Mouse (Mus musculus) liver, adult 2 months (tissue): ENCODE measurements around the gene Morn4. TPM values are rescaled to one million over a fixed set of nuclear protein-coding genes. Genes with fewer than 3 reads are reported as not detected.

Experiments used
- DNase-seq: peaks from one replicate; pipeline ENCODE4 v3.0.0-alpha.2; 2011; ENCODE audit warnings: low read depth, low spot score; ENCODE audit errors: extremely low read depth
- H3K27ac ChIP-seq: fragments of 200-500 bp; replicated peaks from 2 replicates; pipeline ENCODE4 v1.5.1; 2012; ENCODE audit warnings: low read depth, mild to moderate bottlenecking, control low read depth, inconsistent platforms, low read length; ENCODE audit not compliant: insufficient read depth
- H3K27me3 ChIP-seq: fragments of 200-500 bp; 2 replicates; pipeline ENCODE4 v1.6.1; 2012; ENCODE audit warnings: mild to moderate bottlenecking, moderate library complexity, low read length, inconsistent platforms; ENCODE audit not compliant: control insufficient read depth, insufficient read depth
- H3K36me3 ChIP-seq: fragments of 200-500 bp; 2 replicates; pipeline ENCODE4 v1.6.1; 2012; ENCODE audit warnings: low read length, inconsistent platforms; ENCODE audit not compliant: control insufficient read depth, insufficient read depth
- H3K4me1 ChIP-seq: fragments of 200-500 bp; 2 replicates; pipeline ENCODE4 v1.6.1; 2011; ENCODE audit warnings: low read length; ENCODE audit not compliant: control insufficient read depth, insufficient read depth
- H3K4me3 ChIP-seq: fragments of 200-500 bp; 2 replicates; pipeline ENCODE4 v1.5.1; 2011; ENCODE audit warnings: low read depth, mild to moderate bottlenecking, control low read depth, low read length, moderate library complexity; ENCODE audit not compliant: insufficient read depth
- H3K79me2 ChIP-seq: fragments of 200-500 bp; 2 replicates; pipeline ENCODE4 v1.6.1; 2012; ENCODE audit warnings: inconsistent platforms, mild to moderate bottlenecking, low read length, moderate library complexity; ENCODE audit not compliant: control insufficient read depth, insufficient read depth
- H3K9ac ChIP-seq: fragments of 200-500 bp; 2 replicates; pipeline ENCODE4 v1.6.1; 2012; ENCODE audit warnings: low read depth, mild to moderate bottlenecking, control low read depth, inconsistent platforms, low read length
- CTCF ChIP-seq: fragments of 200-500 bp; IDR thresholded peaks from 2 replicates; pipeline ENCODE4 v1.5.1; 2011; ENCODE audit warnings: low read depth, low read length, control low read depth
- POLR2A ChIP-seq: fragments of 200-500 bp; IDR thresholded peaks from 2 replicates; pipeline ENCODE4 v1.6.1; 2011; ENCODE audit warnings: low read length, control low read depth; ENCODE audit not compliant: insufficient read depth; ENCODE audit errors: extremely low read depth
- WGBS: fragments of 180-500 bp; shearing (Covaris S2); methylation state at CpG from one replicate; pipeline ENCODE4 v1.1.7; 2018; 5-methylcytosine and 5-hydroxymethylcytosine counted together
- polyA plus RNA-seq: library from polyadenylated mRNA; depleted of rRNA; stranded (reverse); fragments of >200 nt; gene quantifications from 2 replicates; pipeline ENCODE4 v1.2.3, GENCODE M21; 2012; rRNA removed
- total RNA-seq: library from RNA; depleted of rRNA; stranded (reverse); fragments of >200 nt; gene quantifications from 2 replicates; pipeline ENCODE4 v1.2.3, GENCODE M21; 2014; rRNA removed

The Morn4 gene
- total and polyA plus RNA-seq, 2 experiments: 0.09 to 0.44 TPM

GRCm38 (mm10) chr19:42031112-42031511, 55.0 kb downstream of the Morn4 start:
- Histone ChIP-seq H3K9ac (no peak overlapping the region), H3K79me2 (peaks cover 9% of the 10 kb centered on the region; the same call in 1 of the 2 replicates), H3K27ac (no peak overlapping the region), H3K36me3 (no peaks in the 10 kb centered on the region), H3K27me3 (no peaks in the 10 kb centered on the region), H3K4me1 (peaks cover 2% of the 10 kb centered on the region; the same call in 1 of the 2 replicates), H3K4me3 (no peak overlapping the region)
- TF ChIP-seq CTCF (no peak), POLR2A (no peak)
- WGBS: 93% methylated on average over 5 of the region's 5 CpGs
- DNase-seq: no peak

- peaks cover 19% of the 10 kb centered on the region; the same call in 1 of the 2 replicates for H3K79me2 ChIP-seq
- no peak overlapping the region for H3K9ac ChIP-seq
- peak; percentile 41 for DNase-seq
- no peak overlapping the region for H3K27ac ChIP-seq
- H3K4me1 ChIP-seq: no peaks in the 10 kb centered on the region
- peak; percentile 99 for TF ChIP-seq CTCF
- TF ChIP-seq POLR2A: no peak
- no peaks in the 10 kb centered on the region for H3K36me3 ChIP-seq
- H3K27me3 ChIP-seq: no peaks in the 10 kb centered on the region
- no peak overlapping the region for H3K4me3 ChIP-seq
- 5% methylated on average over 5 of the region's 5 CpGs for WGBS
Measured at GRCm38 (mm10) chr19:42026158-42026557, 60.0 kb downstream of the Morn4 start.

Other genes with a start within 250 kb of the Morn4 start
- 0.87 and 1.3 TPM in 2 replicates for gene Frat2, start 238.2 kb downstream of the Morn4 start, total RNA-seq
- gene Frat2, start 238.2 kb downstream of the Morn4 start, polyA plus RNA-seq: 2.2 and 2.4 TPM in 2 replicates
- 1.4 and 1.8 TPM in 2 replicates for gene Rrp12, start 190.2 kb downstream of the Morn4 start, total RNA-seq
- 2.4 and 4.1 TPM in 2 replicates for gene Rrp12, start 190.2 kb downstream of the Morn4 start, polyA plus RNA-seq
- 108 and 145 TPM in 2 replicates for gene Pgam1, start 174.4 kb downstream of the Morn4 start, total RNA-seq
- gene Pgam1, start 174.4 kb downstream of the Morn4 start, polyA plus RNA-seq: 195 and 215 TPM in 2 replicates
- gene Exosc1, start 152.9 kb downstream of the Morn4 start, total RNA-seq: 5.6 and 6.5 TPM in 2 replicates
- gene Exosc1, start 152.9 kb downstream of the Morn4 start, polyA plus RNA-seq: 5.9 and 8.2 TPM in 2 replicates
- gene Zdhhc16, start 152.9 kb downstream of the Morn4 start, total RNA-seq: 7.9 and 15.0 TPM in 2 replicates
- 40.9 and 49.9 TPM in 2 replicates for gene Zdhhc16, start 152.9 kb downstream of the Morn4 start, polyA plus RNA-seq
- 14.9 and 15.1 TPM in 2 replicates for gene Mms19, start 105.2 kb downstream of the Morn4 start, total RNA-seq
- 23.2 and 39.5 TPM in 2 replicates for gene Mms19, start 105.2 kb downstream of the Morn4 start, polyA plus RNA-seq
- 4.6 and 4.8 TPM in 2 replicates for gene Ubtd1, start 104.6 kb downstream of the Morn4 start, total RNA-seq
- 13.4 and 15.3 TPM in 2 replicates for gene Ubtd1, start 104.6 kb downstream of the Morn4 start, polyA plus RNA-seq
- 1.1 and 1.2 TPM in 2 replicates for gene Ankrd2, start 50.4 kb downstream of the Morn4 start, total RNA-seq
- gene Ankrd2, start 50.4 kb downstream of the Morn4 start, polyA plus RNA-seq: 0.37 and 0.65 TPM in 2 replicates
- gene Hoga1, start 40.7 kb downstream of the Morn4 start, total RNA-seq: 128 and 132 TPM in 2 replicates
- 247 and 290 TPM in 2 replicates for gene Hoga1, start 40.7 kb downstream of the Morn4 start, polyA plus RNA-seq
- gene 4933411K16Rik, start 34.1 kb downstream of the Morn4 start, total RNA-seq: 13.9 and 17.1 TPM in 2 replicates
- gene 4933411K16Rik, start 34.1 kb downstream of the Morn4 start, polyA plus RNA-seq: 3.5 and 7.0 TPM in 2 replicates
- gene Pi4k2a, start 4.1 kb upstream of the Morn4 start, total RNA-seq: 20.2 and 23.8 TPM in 2 replicates
- gene Pi4k2a, start 4.1 kb upstream of the Morn4 start, polyA plus RNA-seq: 43.3 and 46.1 TPM in 2 replicates
- gene Avpi1, start 42.7 kb upstream of the Morn4 start, total RNA-seq: 49.0 and 53.6 TPM in 2 replicates
- 35.9 and 38.2 TPM in 2 replicates for gene Avpi1, start 42.7 kb upstream of the Morn4 start, polyA plus RNA-seq
- 11.9 and 12.1 TPM in 2 replicates for gene Marveld1, start 61.0 kb upstream of the Morn4 start, total RNA-seq
- 25.7 and 29.8 TPM in 2 replicates for gene Marveld1, start 61.0 kb upstream of the Morn4 start, polyA plus RNA-seq
- gene Zfyve27, start 77.6 kb upstream of the Morn4 start, total RNA-seq: 11.1 and 13.4 TPM in 2 replicates
- gene Zfyve27, start 77.6 kb upstream of the Morn4 start, polyA plus RNA-seq: 14.1 and 22.0 TPM in 2 replicates
- not detected in 2 replicates for gene Sfrp5, start 115.9 kb upstream of the Morn4 start, total RNA-seq
- gene Sfrp5, start 115.9 kb upstream of the Morn4 start, polyA plus RNA-seq: 0.12 TPM in 1 of 2 replicates, not detected in the other
- not detected in 2 replicates for gene Golga7b, start 161.2 kb upstream of the Morn4 start, total RNA-seq
- not detected in 2 replicates for gene Golga7b, start 161.2 kb upstream of the Morn4 start, polyA plus RNA-seq